Mouse (Mus musculus) CH12.LX (cell line): ENCODE results near the gene March1. TPM values are rescaled to one million over a fixed set of nuclear protein-coding genes. Genes with fewer than 3 reads are reported as not detected.

Experiments
- DNase-seq: peaks from one replicate; pipeline ENCODE4 v3.0.0-alpha.2; 2013; ENCODE audit errors: extremely low read depth
- H3K27ac ChIP-seq: 2 replicates; pipeline ENCODE4 v1.5.1; 2012; ENCODE audit warnings: low read depth, mild to moderate bottlenecking, control low read depth, moderate library complexity; ENCODE audit not compliant: insufficient read depth
- H3K27me3 ChIP-seq: replicated peaks from 2 replicates; pipeline ENCODE3; 2012; ENCODE audit warnings: inconsistent platforms
- H3K36me3 ChIP-seq, 2 experiments: replicated peaks in 1 of 2; 2 replicates each; pipeline versions ENCODE3 to v1.6.1; 2012; ENCODE audit warnings: inconsistent platforms in 1 of 2, low read length in 1 of 2, mild to moderate bottlenecking in 1 of 2, mixed read lengths in 1 of 2, moderate library complexity in 1 of 2; ENCODE audit not compliant: control insufficient read depth in 1 of 2, insufficient read depth in 1 of 2
- H3K4me1 ChIP-seq, 2 experiments: 2 replicates each; pipeline ENCODE4 v1.6.1; 2012; ENCODE audit warnings: inconsistent platforms in 1 of 2, moderate library complexity in 1 of 2; ENCODE audit not compliant: insufficient read depth in 2 of 2, control insufficient read depth in 1 of 2
- H3K4me2 ChIP-seq: 2 replicates; pipeline ENCODE4 v1.6.1; 2012; ENCODE audit warnings: low read depth, mild to moderate bottlenecking, control low read depth; ENCODE audit not compliant: poor library complexity, insufficient read depth, severe bottlenecking
- H3K4me3 ChIP-seq, 3 experiments: fragments of 150-350 bp in 1 of 3; sonication (generic) in 1 of 3; replicated peaks in 1 of 3; 2 replicates each; pipeline versions ENCODE3 to v1.5.1; 2011 to 2012; ENCODE audit warnings: low read depth in 2 of 3, low read length in 2 of 3, mild to moderate bottlenecking in 2 of 3, moderate library complexity in 2 of 3, control low read depth in 1 of 3, improper control_type of control experiment in 1 of 3, inconsistent platforms in 1 of 3, mixed read lengths in 1 of 3; ENCODE audit not compliant: poor library complexity in 1 of 3
- H3K79me2 ChIP-seq: replicated peaks from 2 replicates; pipeline ENCODE4 v1.6.1; 2012; ENCODE audit warnings: mild to moderate bottlenecking, moderate library complexity; ENCODE audit not compliant: control insufficient read depth, poor library complexity, insufficient read depth, severe bottlenecking; ENCODE audit errors: extremely low read depth
- H3K9ac ChIP-seq: 2 replicates; pipeline ENCODE4 v1.6.1; 2012; ENCODE audit warnings: low read depth, mild to moderate bottlenecking, control low read depth, moderate library complexity; ENCODE audit not compliant: insufficient read depth
- H3K9me3 ChIP-seq: replicated peaks from 2 replicates; pipeline ENCODE3; 2012; ENCODE audit warnings: low read length, inconsistent platforms, mixed read lengths
- E2F4 ChIP-seq: IDR thresholded peaks from 2 replicates; pipeline ENCODE4 v1.6.1; 2011; ENCODE audit warnings: low read depth, low read length, improper control_type of control experiment; ENCODE audit not compliant: insufficient replicate concordance
- ELF1 ChIP-seq: IDR thresholded peaks from 2 replicates; pipeline ENCODE4 v1.6.1; 2014; ENCODE audit warnings: low read depth, mild to moderate bottlenecking, inconsistent platforms, low read length, improper control_type of control experiment
- ETS1 ChIP-seq: conservative IDR thresholded peaks from 2 replicates; pipeline ENCODE4 v1.6.1; 2012; ENCODE audit warnings: low read depth, mild to moderate bottlenecking, inconsistent platforms, low read length, improper control_type of control experiment, moderate library complexity
- GABPA ChIP-seq: IDR thresholded peaks from 2 replicates; pipeline ENCODE4 v1.6.1; 2012; ENCODE audit warnings: low read depth, low read length, improper control_type of control experiment, inconsistent platforms; ENCODE audit not compliant: insufficient replicate concordance
- HCFC1 ChIP-seq: IDR thresholded peaks from 2 replicates; pipeline ENCODE4 v1.6.1; 2012; ENCODE audit warnings: low read depth, mild to moderate bottlenecking, inconsistent platforms, low read length, improper control_type of control experiment
- IRF4 ChIP-seq: IDR thresholded peaks from 2 replicates; pipeline ENCODE4 v1.6.1; 2014; ENCODE audit warnings: low read depth, mild to moderate bottlenecking, inconsistent platforms, low read length, improper control_type of control experiment
- MAFK ChIP-seq: IDR thresholded peaks from 2 replicates; pipeline ENCODE4 v1.6.1; 2011; ENCODE audit warnings: low read length, improper control_type of control experiment; ENCODE audit not compliant: insufficient replicate concordance
- MAX ChIP-seq: IDR thresholded peaks from 2 replicates; pipeline ENCODE4 v1.6.1; 2011; ENCODE audit warnings: low read length, improper control_type of control experiment
- MAZ ChIP-seq: IDR thresholded peaks from 2 replicates; pipeline ENCODE4 v1.6.1; 2012; ENCODE audit warnings: low read depth, mild to moderate bottlenecking, inconsistent platforms, low read length, improper control_type of control experiment, moderate library complexity
- MEF2A ChIP-seq: IDR thresholded peaks from 2 replicates; pipeline ENCODE4 v1.6.1; 2014; ENCODE audit warnings: low read depth, mild to moderate bottlenecking, inconsistent platforms, low read length, improper control_type of control experiment, borderline replicate concordance
- NELFE ChIP-seq: IDR thresholded peaks from 2 replicates; pipeline ENCODE4 v1.6.1; 2011; ENCODE audit warnings: low read depth, low read length, improper control_type of control experiment
- PAX5 ChIP-seq: IDR thresholded peaks from 2 replicates; pipeline ENCODE4 v1.6.1; 2012; ENCODE audit warnings: low read length, inconsistent platforms, mixed read lengths
- POLR2A ChIP-seq: IDR thresholded peaks from 2 replicates; pipeline ENCODE4 v1.6.1; 2011; ENCODE audit warnings: low read depth, mild to moderate bottlenecking, improper control_type of control experiment, low read length
- POLR2AphosphoS2 ChIP-seq: IDR thresholded peaks from 2 replicates; pipeline ENCODE4 v1.6.1; 2011; ENCODE audit warnings: low read depth, low read length, improper control_type of control experiment
- SIN3A ChIP-seq: IDR thresholded peaks from 2 replicates; pipeline ENCODE4 v1.6.1; 2012; ENCODE audit warnings: low read length, improper control_type of control experiment, inconsistent platforms
- TBP ChIP-seq: conservative IDR thresholded peaks from 2 replicates; pipeline ENCODE4 v1.6.1; 2011; ENCODE audit warnings: low read depth, low read length, improper control_type of control experiment
- USF1 ChIP-seq: IDR thresholded peaks from 2 replicates; pipeline ENCODE4 v1.6.1; 2014; ENCODE audit warnings: low read depth, mild to moderate bottlenecking, inconsistent platforms, low read length, improper control_type of control experiment
- USF2 ChIP-seq: conservative IDR thresholded peaks from 2 replicates; pipeline ENCODE4 v1.6.1; 2011; ENCODE audit warnings: low read depth, low read length, improper control_type of control experiment
- ZKSCAN1 ChIP-seq: IDR thresholded peaks from 2 replicates; pipeline ENCODE4 v1.6.1; 2012; ENCODE audit warnings: low read depth, inconsistent platforms, low read length, improper control_type of control experiment, borderline replicate concordance
- ZMIZ1 ChIP-seq: IDR thresholded peaks from 2 replicates; pipeline ENCODE4 v1.6.1; 2012; ENCODE audit warnings: low read depth, mild to moderate bottlenecking, inconsistent platforms, low read length, improper control_type of control experiment
- dilution Hi-C: fragments of 300-500 bp; cut with MboI; formaldehyde crosslinking; loops from 2 replicates; pipeline ENCODE4 v1.14.3; 2020; ENCODE audit warnings: low sequenced_read_pairs; ENCODE audit not compliant: extremely low pct_unique_long_range_greater_than_20kb, extremely low pct_ligation_motif_present
- in situ Hi-C: fragments of 300-500 bp; cut with MboI; formaldehyde crosslinking; loops from 3 replicates; pipeline ENCODE4 v1.14.3; 2019; ENCODE audit warnings: low sequenced_read_pairs, low pct_ligation_motif_present, low pct_unique_long_range_greater_than_20kb, mixed read lengths
- polyA plus RNA-seq: library from polyadenylated mRNA; unstranded; fragments of >175 nt; gene quantifications from 2 replicates; pipeline ENCODE4 v1.2.1, GENCODE M21; 2012; ENCODE audit warnings: low read depth; ENCODE audit not compliant: insufficient read length
- total RNA-seq, 2 experiments: library from RNA; depleted of rRNA; stranded (reverse); fragments of 300-350 nt in 1 of 2; fragments of >200 nt in 1 of 2; gene quantifications; 2 replicates each; pipeline ENCODE4 v1.2.3; 2012 to 2014

Gene March1
- total and polyA plus RNA-seq, 3 experiments, result 0.16 to 0.21 TPM; not detected in 1

DNA sequence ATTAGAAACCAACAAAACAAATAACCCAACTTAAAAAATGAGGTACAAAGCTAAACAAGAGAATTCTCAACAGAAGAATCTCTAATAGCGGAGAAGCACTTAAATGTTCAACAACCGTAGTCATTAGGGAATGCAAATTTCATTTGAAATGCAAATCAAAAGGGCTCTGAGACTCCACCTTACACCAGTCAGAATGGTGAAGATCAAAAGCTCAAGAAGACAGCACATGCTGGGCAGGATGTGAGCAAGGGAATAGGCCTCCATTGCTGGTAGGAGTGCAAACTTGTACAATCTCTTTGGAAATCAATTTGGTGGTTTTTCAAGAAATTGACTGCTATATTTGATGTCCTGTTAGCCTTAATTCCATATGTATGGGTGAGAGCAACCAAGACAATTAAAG lies 8.2 kb upstream of the March1 start:
- no peak for DNase-seq
- Histone ChIP-seq H3K79me2 (no peaks in the 10 kb centered on the region), H3K27me3 (no peaks in the 10 kb centered on the region), H3K9ac (no peak overlapping the region), H3K9me3 (no peaks in the 10 kb centered on the region), H3K4me3 (no peak overlapping the region), H3K36me3 (no peaks in the 10 kb centered on the region), H3K4me2 (no peak overlapping the region), H3K27ac (no peak overlapping the region), H3K4me1 (no peaks in the 10 kb centered on the region)
- dilution Hi-C loops, result no loop called here
- in situ Hi-C loops, result no loop called here
- TF ChIP-seq MAZ (no peak), MEF2A (no peak), ELF1 (no peak), POLR2AphosphoS2 (no peak), ZMIZ1 (no peak), NELFE (no peak)

DNA sequence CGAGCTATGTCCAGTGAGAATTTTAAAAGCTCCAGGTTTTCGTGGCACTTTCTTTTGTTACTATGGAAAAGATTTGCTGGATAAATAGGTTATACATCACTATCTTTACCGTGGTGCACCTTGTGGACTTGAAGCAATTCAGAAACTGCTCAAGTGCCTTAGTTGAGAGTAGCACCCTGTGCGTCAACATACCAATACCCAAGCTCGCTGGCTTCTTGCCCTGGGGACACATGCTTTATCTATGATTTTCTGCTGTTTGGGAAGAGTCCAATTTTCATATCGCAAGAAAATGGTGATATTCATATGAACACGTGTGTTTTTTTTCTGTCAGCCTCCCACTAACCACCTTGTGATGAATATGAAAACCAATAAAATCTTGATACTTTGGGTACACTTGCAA lies 1.3 kb downstream of the March1 start:
- in situ Hi-C loops (no loop called here), dilution Hi-C loops (no loop called here)
- DNase-seq, result no peak
- H3K27me3 ChIP-seq, result no peaks in the 10 kb centered on the region
- H3K79me2 ChIP-seq, result no peaks in the 10 kb centered on the region
- H3K4me2 ChIP-seq, result no peak overlapping the region
- TF ChIP-seq GABPA (no peak), ETS1 (no peak)
- TF ChIP-seq, all 38 proteins: peak for 0
- no peaks in the 10 kb centered on the region for H3K36me3 ChIP-seq
- no peaks in the 10 kb centered on the region for H3K9me3 ChIP-seq
- H3K4me1 ChIP-seq, result no peaks in the 10 kb centered on the region
- no peak overlapping the region for H3K27ac ChIP-seq
- no peak overlapping the region for H3K4me3 ChIP-seq
- H3K9ac ChIP-seq, result no peak overlapping the region

DNA sequence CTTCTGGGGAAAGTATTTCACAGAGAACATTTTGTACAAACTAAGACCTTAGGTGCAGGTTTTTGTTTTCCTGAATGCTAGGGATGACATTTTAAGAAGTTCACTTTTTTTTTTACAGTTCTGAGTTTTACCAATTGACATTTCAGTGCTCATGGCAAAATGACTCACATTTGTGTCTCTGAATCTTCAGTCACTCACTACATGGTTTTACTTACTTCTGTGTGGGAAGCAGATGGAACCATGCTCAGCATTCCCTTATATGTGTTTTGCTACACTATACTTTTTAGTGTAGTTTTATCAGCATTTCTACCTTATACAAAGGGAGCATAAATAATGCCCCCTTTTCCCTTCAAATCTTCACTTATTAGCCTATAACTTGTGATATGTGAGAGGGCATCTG lies 27.2 kb downstream of the March1 start:
- no peaks in the 10 kb centered on the region for H3K9me3 ChIP-seq
- H3K4me2 ChIP-seq, result no peak overlapping the region
- H3K27me3 ChIP-seq, result no peaks in the 10 kb centered on the region
- H3K4me1 ChIP-seq, result peaks cover 0 to 6% of the 10 kb centered on the region in 2 experiments; a peak in 2 of 4 replicates
- no peak overlapping the region for H3K9ac ChIP-seq
- dilution Hi-C loops (no loop called here), in situ Hi-C loops (no loop called here)
- no peak overlapping the region for H3K27ac ChIP-seq
- H3K36me3 ChIP-seq, result no peaks in the 10 kb centered on the region
- H3K79me2 ChIP-seq, result no peaks in the 10 kb centered on the region
- DNase-seq, result no peak
- H3K4me3 ChIP-seq, result no peak overlapping the region
- TF ChIP-seq ZMIZ1 (no peak), MAX (no peak), TBP (no peak), PAX5 (no peak), USF1 (no peak), MAFK (no peak), HCFC1 (no peak), USF2 (no peak), POLR2A (no peak), E2F4 (no peak), ELF1 (no peak), IRF4 (no peak), SIN3A (no peak), ZKSCAN1 (no peak)
